Mouse (Mus musculus): ENCODE measurements at regions not wholly inside any gene's neighbourhood (a gene's known extent, or its start where the extent isn't known, plus 50 kb on each side); places are given as distances from the start of the nearest gene placed in this dataset.

GRCm38 (mm10) chr1:114456406-114456805, 1228.2 kb upstream of the Cntnap5a start:
- no peak for ATAC-seq (ENCODE audit: low FRiP score, low read depth)
- 92% methylated on average over 1 of the region's 1 CpGs for WGBS
- Histone ChIP-seq H3K4me3 (no peak overlapping the region), H3K27me3 (replicated peaks) (no peaks in the 10 kb centered on the region), H3K4me2 (replicated peaks) (no peak overlapping the region), H3K9ac (no peak overlapping the region), H3K36me3 (no peaks in the 10 kb centered on the region), H3K4me1 (no peaks in the 10 kb centered on the region), H3K9me3 (no peaks in the 10 kb centered on the region), H3K27ac (no peak overlapping the region)

GRCm38 (mm10) chr1:114496455-114496854, 1188.1 kb upstream of the Cntnap5a start:
- Histone ChIP-seq H3K4me3 (no peak overlapping the region), H3K9me3 (no peaks in the 10 kb centered on the region), H3K27me3 (replicated peaks) (no peaks in the 10 kb centered on the region), H3K36me3 (no peaks in the 10 kb centered on the region), H3K4me2 (replicated peaks) (no peak overlapping the region), H3K9ac (no peak overlapping the region), H3K27ac (no peak overlapping the region), H3K4me1 (no peaks in the 10 kb centered on the region)
- WGBS = 84% methylated on average over 1 of the region's 1 CpGs
- no peak for ATAC-seq (ENCODE audit: low FRiP score, low read depth)

- Histone ChIP-seq H3K4me1 (no peaks in the 10 kb centered on the region), H3K4me2 (replicated peaks) (no peak overlapping the region), H3K9me3 (no peaks in the 10 kb centered on the region), H3K36me3 (no peaks in the 10 kb centered on the region), H3K9ac (no peak overlapping the region), H3K27me3 (replicated peaks) (no peaks in the 10 kb centered on the region), H3K4me3 (no peak overlapping the region), H3K27ac (no peak overlapping the region)
- ATAC-seq (ENCODE audit: low FRiP score, low read depth) = no peak
- 91% methylated on average over 1 of the region's 1 CpGs for WGBS
Observed at GRCm38 (mm10) chr1:114515709-114516108, 1168.8 kb upstream of the Cntnap5a start.

- Histone ChIP-seq H3K27me3 (replicated peaks) (no peaks in the 10 kb centered on the region), H3K36me3 (no peaks in the 10 kb centered on the region), H3K4me2 (replicated peaks) (no peak overlapping the region), H3K9ac (no peak overlapping the region), H3K4me3 (no peak overlapping the region), H3K4me1 (no peaks in the 10 kb centered on the region), H3K9me3 (no peaks in the 10 kb centered on the region), H3K27ac (no peak overlapping the region)
- no peak for ATAC-seq (ENCODE audit: low FRiP score, low read depth)
Observed at GRCm38 (mm10) chr1:114519860-114520259, 1164.7 kb upstream of the Cntnap5a start.

- 43% methylated on average over 1 of the region's 1 CpGs for WGBS
- Histone ChIP-seq H3K36me3 (no peaks in the 10 kb centered on the region), H3K4me2 (replicated peaks) (no peak overlapping the region), H3K4me3 (no peak overlapping the region), H3K4me1 (no peaks in the 10 kb centered on the region), H3K9me3 (no peaks in the 10 kb centered on the region), H3K9ac (no peak overlapping the region), H3K27ac (no peak overlapping the region), H3K27me3 (replicated peaks) (no peaks in the 10 kb centered on the region)
- ATAC-seq (ENCODE audit: low FRiP score, low read depth) = peak; percentile 84
Observed at GRCm38 (mm10) chr1:114528545-114528944, 1156.0 kb upstream of the Cntnap5a start.

GRCm38 (mm10) chr1:114533881-114534280, 1150.7 kb upstream of the Cntnap5a start:
- Histone ChIP-seq H3K9ac (no peak overlapping the region), H3K4me3 (no peak overlapping the region), H3K27ac (no peak overlapping the region), H3K4me2 (replicated peaks) (no peak overlapping the region), H3K4me1 (no peaks in the 10 kb centered on the region), H3K36me3 (no peaks in the 10 kb centered on the region), H3K27me3 (replicated peaks) (no peaks in the 10 kb centered on the region), H3K9me3 (no peaks in the 10 kb centered on the region)
- WGBS = 88% methylated on average over 1 of the region's 1 CpGs
- no peak for ATAC-seq (ENCODE audit: low FRiP score, low read depth)

- WGBS = 79% methylated on average over 1 of the region's 1 CpGs
- no peak overlapping the region for H3K9ac ChIP-seq
- ATAC-seq (ENCODE audit: low FRiP score, low read depth) = no peak
- no peaks in the 10 kb centered on the region for H3K4me1 ChIP-seq
- no peaks in the 10 kb centered on the region for H3K9me3 ChIP-seq
- H3K4me2 ChIP-seq (replicated peaks) = no peak overlapping the region
- no peak overlapping the region for H3K4me3 ChIP-seq
- no peaks in the 10 kb centered on the region for H3K36me3 ChIP-seq
- H3K27me3 ChIP-seq (replicated peaks) = no peaks in the 10 kb centered on the region
- no peak overlapping the region for H3K27ac ChIP-seq
Observed at GRCm38 (mm10) chr1:114546997-114547396, 1137.6 kb upstream of the Cntnap5a start.

- Histone ChIP-seq H3K4me1 (no peaks in the 10 kb centered on the region), H3K4me2 (replicated peaks) (no peak overlapping the region), H3K4me3 (no peak overlapping the region), H3K27ac (no peak overlapping the region), H3K36me3 (no peaks in the 10 kb centered on the region), H3K9ac (no peak overlapping the region), H3K27me3 (replicated peaks) (no peaks in the 10 kb centered on the region), H3K9me3 (no peaks in the 10 kb centered on the region)
- no peak for ATAC-seq (ENCODE audit: low FRiP score, low read depth)
- WGBS = 75% methylated on average over 1 of the region's 1 CpGs
Observed at GRCm38 (mm10) chr1:114552719-114553118, 1131.8 kb upstream of the Cntnap5a start.

- Histone ChIP-seq H3K27ac (no peak overlapping the region), H3K36me3 (no peaks in the 10 kb centered on the region), H3K4me2 (replicated peaks) (no peak overlapping the region), H3K4me3 (no peak overlapping the region), H3K9ac (no peak overlapping the region), H3K27me3 (replicated peaks) (no peaks in the 10 kb centered on the region), H3K9me3 (no peaks in the 10 kb centered on the region), H3K4me1 (no peaks in the 10 kb centered on the region)
- no peak for ATAC-seq (ENCODE audit: low FRiP score, low read depth)
- 77% methylated on average over 2 of the region's 2 CpGs for WGBS
Observed at GRCm38 (mm10) chr1:114554453-114554852, 1130.1 kb upstream of the Cntnap5a start.
